Mouse (Mus musculus): ENCODE data around the gene Arhgap25. TPM values are rescaled to one million over a fixed set of nuclear protein-coding genes. Genes with fewer than 3 reads are reported as not detected.
"Not testable (repeated sequence)": the region's sequence is repeated elsewhere in the genome, so short reads cannot be mapped to it uniquely, and the experiment has no call there.

Arhgap25 gene
- polyA plus RNA-seq, 1 experiment from 2014 or later, result 3.7 TPM

GRCm38 (mm10) chr6:87523736-87524135 is 9.3 kb downstream of the Arhgap25 start:
- Histone ChIP-seq H3K9ac (ENCODE audit: low read length) (no peak overlapping the region), H3K9me3 (ENCODE audit: control insufficient read depth, low read length) (no peaks in the 10 kb centered on the region), H3K27ac (replicated peaks) (no peak overlapping the region), H3K4me1 (replicated peaks; ENCODE audit: control insufficient read depth, insufficient read depth) (no peaks in the 10 kb centered on the region), H3K4me3 (ENCODE audit: low read depth, low read length) (no peak overlapping the region), H3K36me3 (ENCODE audit: control insufficient read depth, insufficient read depth, low read length) (no peaks in the 10 kb centered on the region), H3K4me2 (replicated peaks; ENCODE audit: low read depth) (no peak overlapping the region), H3K27me3 (ENCODE audit: control insufficient read depth, insufficient read depth, low read length) (no peaks in the 10 kb centered on the region)
- TF ChIP-seq CTCF (IDR thresholded peaks at IDR 0.05; ENCODE audit: low read depth), result no peak
- TF ChIP-seq EP300 (optimal IDR thresholded peaks at IDR 0.05), result no peak
- WGBS, result 53% methylated on average over 7 of the region's 7 CpGs
- DNase-seq (ENCODE audit: low spot score) (no peak), ATAC-seq (ENCODE audit: low FRiP score, low TSS enrichment) (no peak)

- no peak overlapping the region for H3K27ac ChIP-seq (replicated peaks)
- H3K9me3 ChIP-seq (ENCODE audit: control insufficient read depth, low read length), result no peaks in the 10 kb centered on the region
- H3K36me3 ChIP-seq (ENCODE audit: control insufficient read depth, insufficient read depth, low read length), result no peaks in the 10 kb centered on the region
- no peak overlapping the region for H3K9ac ChIP-seq (ENCODE audit: low read length)
- TF ChIP-seq EP300 (optimal IDR thresholded peaks at IDR 0.05) (no peak), CTCF (IDR thresholded peaks at IDR 0.05; ENCODE audit: low read depth) (no peak)
- no peaks in the 10 kb centered on the region for H3K4me1 ChIP-seq (replicated peaks; ENCODE audit: control insufficient read depth, insufficient read depth)
- H3K4me2 ChIP-seq (replicated peaks; ENCODE audit: low read depth), result no peak overlapping the region
- H3K4me3 ChIP-seq (ENCODE audit: low read depth, low read length), result no peak overlapping the region
- WGBS, result 72% methylated on average over 2 of the region's 2 CpGs
- no peak for DNase-seq (ENCODE audit: low spot score)
- no peaks in the 10 kb centered on the region for H3K27me3 ChIP-seq (ENCODE audit: control insufficient read depth, insufficient read depth, low read length)
- ATAC-seq (ENCODE audit: low FRiP score, low TSS enrichment), result no peak
Measured at GRCm38 (mm10) chr6:87523085-87523484, 10.0 kb downstream of the Arhgap25 start.

- Histone ChIP-seq H3K9me3 (ENCODE audit: control insufficient read depth, low read length) (no peaks in the 10 kb centered on the region), H3K4me3 (ENCODE audit: low read depth, low read length) (no peak overlapping the region), H3K27ac (replicated peaks) (no peak overlapping the region), H3K4me2 (replicated peaks; ENCODE audit: low read depth) (no peak overlapping the region), H3K9ac (ENCODE audit: low read length) (no peak overlapping the region), H3K36me3 (ENCODE audit: control insufficient read depth, insufficient read depth, low read length) (no peaks in the 10 kb centered on the region), H3K27me3 (ENCODE audit: control insufficient read depth, insufficient read depth, low read length) (no peaks in the 10 kb centered on the region), H3K4me1 (replicated peaks; ENCODE audit: control insufficient read depth, insufficient read depth) (no peaks in the 10 kb centered on the region)
- 25% methylated on average over 3 of the region's 3 CpGs for WGBS
- no peak for ATAC-seq (ENCODE audit: low FRiP score, low TSS enrichment)
- no peak for DNase-seq (ENCODE audit: low spot score)
- TF ChIP-seq EP300 (optimal IDR thresholded peaks at IDR 0.05) (no peak), CTCF (IDR thresholded peaks at IDR 0.05; ENCODE audit: low read depth) (peak; percentile 88)
Measured at GRCm38 (mm10) chr6:87522236-87522635, 10.8 kb downstream of the Arhgap25 start.

- not testable (repeated sequence) for DNase-seq (ENCODE audit: low spot score); H3K36me3 ChIP-seq (ENCODE audit: control insufficient read depth, insufficient read depth, low read length); H3K4me3 ChIP-seq (ENCODE audit: low read depth, low read length); H3K9ac ChIP-seq (ENCODE audit: low read length); H3K9me3 ChIP-seq (ENCODE audit: control insufficient read depth, low read length); H3K27me3 ChIP-seq (ENCODE audit: control insufficient read depth, insufficient read depth, low read length); H3K27ac ChIP-seq (replicated peaks); H3K4me2 ChIP-seq (replicated peaks; ENCODE audit: low read depth); ATAC-seq (ENCODE audit: low FRiP score, low TSS enrichment); H3K4me1 ChIP-seq (replicated peaks; ENCODE audit: control insufficient read depth, insufficient read depth)
- 90% methylated on average over 6 of the region's 6 CpGs for WGBS
Measured at GRCm38 (mm10) chr6:87521705-87522104, 11.4 kb downstream of the Arhgap25 start.

GRCm38 (mm10) chr6:87520572-87520971 is 12.5 kb downstream of the Arhgap25 start:
- Histone ChIP-seq H3K36me3 (ENCODE audit: control insufficient read depth, insufficient read depth, low read length) (no peaks in the 10 kb centered on the region), H3K4me1 (replicated peaks; ENCODE audit: control insufficient read depth, insufficient read depth) (no peaks in the 10 kb centered on the region), H3K27ac (replicated peaks) (no peak overlapping the region), H3K4me2 (replicated peaks; ENCODE audit: low read depth) (no peak overlapping the region), H3K9ac (ENCODE audit: low read length) (no peak overlapping the region), H3K27me3 (ENCODE audit: control insufficient read depth, insufficient read depth, low read length) (no peaks in the 10 kb centered on the region), H3K4me3 (ENCODE audit: low read depth, low read length) (no peak overlapping the region), H3K9me3 (ENCODE audit: control insufficient read depth, low read length) (no peaks in the 10 kb centered on the region)
- WGBS, result 56% methylated on average over 8 of the region's 8 CpGs
- TF ChIP-seq EP300 (optimal IDR thresholded peaks at IDR 0.05) (no peak), CTCF (IDR thresholded peaks at IDR 0.05; ENCODE audit: low read depth) (no peak)
- ATAC-seq (ENCODE audit: low FRiP score, low TSS enrichment) (no peak), DNase-seq (ENCODE audit: low spot score) (no peak)

GRCm38 (mm10) chr6:87519809-87520208 is 13.2 kb downstream of the Arhgap25 start:
- WGBS, result 65% methylated on average over 11 of the region's 11 CpGs
- Histone ChIP-seq H3K36me3 (ENCODE audit: control insufficient read depth, insufficient read depth, low read length) (no peaks in the 10 kb centered on the region), H3K27ac (replicated peaks) (no peak overlapping the region), H3K27me3 (ENCODE audit: control insufficient read depth, insufficient read depth, low read length) (no peaks in the 10 kb centered on the region), H3K4me3 (ENCODE audit: low read depth, low read length) (no peak overlapping the region), H3K9me3 (ENCODE audit: control insufficient read depth, low read length) (no peaks in the 10 kb centered on the region), H3K9ac (ENCODE audit: low read length) (no peak overlapping the region), H3K4me1 (replicated peaks; ENCODE audit: control insufficient read depth, insufficient read depth) (no peaks in the 10 kb centered on the region), H3K4me2 (replicated peaks; ENCODE audit: low read depth) (no peak overlapping the region)
- ATAC-seq (ENCODE audit: low FRiP score, low TSS enrichment) (no peak), DNase-seq (ENCODE audit: low spot score) (no peak)
- no peak for TF ChIP-seq CTCF (IDR thresholded peaks at IDR 0.05; ENCODE audit: low read depth)
- no peak for TF ChIP-seq EP300 (optimal IDR thresholded peaks at IDR 0.05)

All from stomach, postnatal 0 days (tissue).